Mouse (Mus musculus) bone marrow macrophage, adult 2 months (primary cell): ENCODE data around the gene Sv2b.

ENCODE experiments used
- CTCF ChIP-seq: IDR thresholded peaks from 2 replicates; pipeline ENCODE4 v1.5.1; 2012; ENCODE audit warnings: low read depth, mild to moderate bottlenecking, low read length, moderate library complexity
- POLR2A ChIP-seq: IDR thresholded peaks from 2 replicates; pipeline ENCODE4 v1.6.1; 2012; ENCODE audit warnings: mild to moderate bottlenecking, low read depth, low read length, borderline replicate concordance

DNA sequence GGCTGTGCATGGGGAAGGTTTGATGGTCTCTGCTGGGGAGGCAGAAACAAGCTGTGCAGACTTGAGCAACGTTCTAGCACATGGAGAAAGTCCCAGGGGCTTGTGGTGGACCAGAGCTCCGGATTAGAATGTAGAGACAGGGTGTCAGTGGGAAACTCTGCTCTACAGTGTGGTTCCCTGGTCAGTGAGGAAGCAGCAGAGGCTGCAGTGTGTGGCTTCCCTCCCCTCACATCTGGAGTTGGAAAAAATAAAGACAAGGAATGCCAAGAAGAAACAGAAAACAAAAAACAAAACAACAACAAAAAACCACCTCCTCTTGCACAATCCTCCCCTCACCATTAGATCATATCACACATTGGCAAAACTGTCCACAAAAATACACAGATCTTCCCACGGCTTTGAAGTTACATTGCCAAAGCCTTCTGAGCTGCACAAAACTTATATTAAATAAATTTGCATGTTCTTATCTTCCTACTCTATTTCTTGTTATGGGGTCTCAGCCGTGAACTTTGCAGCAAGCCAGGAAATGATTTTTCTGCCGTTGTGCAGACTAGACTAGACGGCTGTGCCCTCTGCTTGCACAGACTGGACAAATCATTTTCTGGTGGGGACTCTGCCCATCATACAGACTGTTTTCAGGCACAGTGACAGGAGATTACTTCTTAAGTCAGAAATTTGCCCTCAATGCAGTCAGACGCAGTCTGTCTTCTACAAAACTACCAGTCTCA, 86.2 kb downstream of the Sv2b start:
- TF ChIP-seq POLR2A: no peak
- no peak for TF ChIP-seq CTCF
